Mouse (Mus musculus): ENCODE measurements around the gene Tacstd2. TPM values are rescaled to one million over a fixed set of nuclear protein-coding genes. Genes with fewer than 3 reads are reported as not detected.

Gene Tacstd2
- polyA plus RNA-seq, 1 experiment = 39.9 TPM

- H3K4me1 ChIP-seq (ENCODE audit: control insufficient read depth, insufficient read depth, low read length) = no peaks in the 10 kb centered on the region
- no peak within 1 kb of the TSS for H3K27ac ChIP-seq (ENCODE audit: insufficient read depth, low read length)
- no peaks in the 10 kb centered on the region for H3K27me3 ChIP-seq (ENCODE audit: control insufficient read depth, insufficient read depth, low read length, poor library complexity, severe bottlenecking)
- no peak for TF ChIP-seq EP300 (IDR thresholded peaks at IDR 0.05; ENCODE audit: insufficient read depth, low read depth, low read length)
- TF ChIP-seq POLR2A (IDR thresholded peaks at IDR 0.05; ENCODE audit: insufficient read depth, low read length) = no peak
- TF ChIP-seq CTCF (IDR thresholded peaks at IDR 0.05; ENCODE audit: low read depth, low read length) = no peak
- H3K9ac ChIP-seq (ENCODE audit: low read depth, poor library complexity, severe bottlenecking) = no peak within 1 kb of the TSS
- H3K9me3 ChIP-seq (replicated peaks; ENCODE audit: control insufficient read depth, insufficient read depth, low read length, poor library complexity, severe bottlenecking) = no peaks in the 10 kb centered on the region
- no peaks in the 10 kb centered on the region for H3K36me3 ChIP-seq (ENCODE audit: control insufficient read depth, insufficient read depth, low read length, poor library complexity, severe bottlenecking)
- H3K4me3 ChIP-seq (ENCODE audit: low read depth, low read length) = no peak within 1 kb of the TSS
Observed at GRCm38 (mm10) chr6:67491755-67492154, 43.8 kb downstream of the Tacstd2 start, which contains the start of gene Il23r. TSS of gene Il23r (minus strand) at chr6:67491855.

Other genes with a start within 250 kb of the Tacstd2 start
- gene Il12rb2, start 159.6 kb downstream of the Tacstd2 start, polyA plus RNA-seq (2011; ENCODE audit: insufficient read depth, insufficient read length, low read depth, missing spikeins) = not detected in 2 replicates
- gene Il23r, start 43.9 kb downstream of the Tacstd2 start, polyA plus RNA-seq (2011; ENCODE audit: insufficient read depth, insufficient read length, low read depth, missing spikeins) = not detected in 2 replicates

All from ES-Bruce4 (cell line).